21 mouse cellular contexts compared by ENCODE assay signal in genomic region chr4:63377483-63377882, GRCm38 (mm10). TPM values are rescaled to one million over a fixed set of nuclear protein-coding genes. Genes with fewer than 3 reads are reported as not detected.
DNase-seq lines count a peak whose midpoint lies in the region; ATAC-seq and TF ChIP-seq lines count a peak whose summit lies in the region.
"Had no signal": no experiment of that assay in that cellular context is flagged by ENCODE, and none has a peak within 500 bp of the region (broad histone marks: within the 10 kb centered on the region; RNA-seq: fewer than 3 reads in every experiment).

No protein-coding gene starts in this region.

- no peaks in the 10 kb centered on the region for H3K27me3 ChIP-seq in thymus, adult 2 months (ENCODE audit: control insufficient read depth, insufficient read depth, low read length)
- H3K27me3 ChIP-seq: embryonic facial prominence, embryonic 13.5 days; neural tube, embryonic 15.5 days had no signal

- no peak overlapping the region for H3K4me3 ChIP-seq in layer of hippocampus, adult 2 months
- no peak overlapping the region for H3K4me3 ChIP-seq in thymus, adult 2 months (ENCODE audit: control insufficient read depth, insufficient read depth, low read length)
- H3K4me3 ChIP-seq: embryonic facial prominence, embryonic 13.5 days; neural tube, embryonic 15.5 days had no signal

- no peaks in the 10 kb centered on the region; the same call in 1 of the 2 replicates for H3K4me1 ChIP-seq in thymus, adult 2 months (replicated peaks; ENCODE audit: control insufficient read depth, insufficient read depth, low read length)
- H3K4me1 ChIP-seq: embryonic facial prominence, embryonic 13.5 days; neural tube, embryonic 15.5 days had no signal

- TF ChIP-seq POLR2A in thymus, adult 2 months (IDR thresholded peaks at IDR 0.05; ENCODE audit: control insufficient read depth, extremely low read depth, insufficient read depth, low read length, poor library complexity) = no peak

- DNase-seq in frontal cortex, postnatal 14 days (ENCODE audit: low spot score in 2 of 2) = no peak
- no peak for DNase-seq in layer of hippocampus, adult 2 months (ENCODE audit: low spot score in 2 of 2)
- no peak for DNase-seq in layer of hippocampus, adult 9-10 months (ENCODE audit: low spot score)
- peak; percentile 46 for DNase-seq in thymus, adult 2 months
- DNase-seq in thymus, postnatal 0 days (ENCODE audit: low spot score) = no peak
- peak; percentile 45 for DNase-seq in thymus, postnatal 4 days
- DNase-seq in adrenal gland, postnatal 10 days = no peak
- DNase-seq: adrenal gland, adult 8-10 months; cerebellum, postnatal 25 days; heart, postnatal 4 days; kidney, adult 11 months; lung, adult 18-20 months; retina, postnatal 1 day had no signal

- peak; percentile 52 for TF ChIP-seq CTCF in layer of hippocampus, adult 2 months (conservative IDR thresholded peaks at IDR 0.05)
- TF ChIP-seq CTCF in thymus, adult 2 months (IDR thresholded peaks at IDR 0.05; ENCODE audit: borderline replicate concordance, control insufficient read depth, extremely low read depth, insufficient read depth, low read length, poor library complexity) = peak; percentile 32; the same call in 1 of the 2 replicates

- peak; percentile 41; the same call in 1 of the 2 replicates for ATAC-seq in frontal cortex, adult (ENCODE audit: low TSS enrichment)

- WGBS in thymus, adult 2 months = 87% methylated on average over 7 of the region's 7 CpGs

- no peak overlapping the region for H3K27ac ChIP-seq in layer of hippocampus, adult 2 months
- H3K27ac ChIP-seq in thymus, adult 2 months (ENCODE audit: control insufficient read depth, insufficient read depth, low read length) = no peak overlapping the region
- H3K27ac ChIP-seq: embryonic facial prominence, embryonic 13.5 days; neural tube, embryonic 15.5 days had no signal

- peaks cover 90% of the 10 kb centered on the region for H3K36me3 ChIP-seq in thymus, adult 2 months (ENCODE audit: control insufficient read depth, insufficient read depth, low read length)

RNA-seq across cellular contexts. Expression of gene Orm2, which starts 15.2 kb away (rescaled TPM):
- total RNA-seq in layer of hippocampus, adult 2 months (2021) = not detected
- 0.31 and 0.38 TPM in 2 replicates for polyA plus RNA-seq in thymus, adult 2 months (2012; rRNA removed)
- polyA plus RNA-seq in thymus, postnatal 0 days (2015; fragmentation: Nextera tagmentation; extraction: Ambion mirVana) = 0.17 and 0.33 TPM in 2 replicates
- total RNA-seq in adrenal gland, postnatal 10 days (2021) = under 1 TPM in 1 of 2 experiments, not detected in 1; 0.84 TPM
- total RNA-seq: heart, postnatal 4 days; layer of hippocampus, adult 8-10 months; left cerebral cortex, postnatal 25 days; megakaryocyte-erythroid progenitor cell, adult 5-6 weeks had no signal
- polyA plus RNA-seq: embryonic facial prominence, embryonic 13.5 days; forebrain, embryonic 11.5 days; neural tube, embryonic 15.5 days had no signal

RNA-seq across cellular contexts. Expression of gene Orm3, which starts 21.5 kb away (rescaled TPM):
- total RNA-seq in layer of hippocampus, adult 2 months (2021) = not detected
- polyA plus RNA-seq in thymus, adult 2 months (2012; rRNA removed) = 0.18 and 0.28 TPM in 2 replicates
- not detected in 2 replicates for polyA plus RNA-seq in thymus, postnatal 0 days (2015; fragmentation: Nextera tagmentation; extraction: Ambion mirVana)
- 1 to 10 TPM; 1.5 to 2.2 TPM for total RNA-seq in adrenal gland, postnatal 10 days (2021)
- total RNA-seq: gastrocnemius, adult 18-20 months; heart, postnatal 4 days; layer of hippocampus, adult 8-10 months; left cerebral cortex, postnatal 25 days; megakaryocyte-erythroid progenitor cell, adult 5-6 weeks had no signal
- polyA plus RNA-seq: embryonic facial prominence, embryonic 13.5 days; forebrain, embryonic 11.5 days; neural tube, embryonic 15.5 days had no signal

RNA-seq across cellular contexts. Expression of gene Akna, which starts 25.7 kb away (rescaled TPM):
- total RNA-seq in layer of hippocampus, adult 2 months (2021) = 1 to 10 TPM; 3.5 to 3.8 TPM
- polyA plus RNA-seq in thymus, adult 2 months (2012; rRNA removed) = 76.6 and 92.4 TPM in 2 replicates
- polyA plus RNA-seq in thymus, postnatal 0 days (2015; fragmentation: Nextera tagmentation; extraction: Ambion mirVana) = 20.6 and 25.9 TPM in 2 replicates
- total RNA-seq in adrenal gland, postnatal 10 days (2021) = 1 to 10 TPM; 7.4 to 7.7 TPM

RNA-seq across cellular contexts. Expression of gene Orm1, which starts 33.1 kb away (rescaled TPM):
- not detected for total RNA-seq in layer of hippocampus, adult 2 months (2021)
- polyA plus RNA-seq in thymus, adult 2 months (2012; rRNA removed) = 3.5 and 5.3 TPM in 2 replicates
- polyA plus RNA-seq in thymus, postnatal 0 days (2015; fragmentation: Nextera tagmentation; extraction: Ambion mirVana) = 1.9 and 2.7 TPM in 2 replicates
- 10 to 100 TPM in 1 of 2 experiments, 1 to 10 TPM in 1; 3.2 to 11.8 TPM for total RNA-seq in adrenal gland, postnatal 10 days (2021)
- total RNA-seq: heart, postnatal 4 days; layer of hippocampus, adult 8-10 months; left cerebral cortex, postnatal 25 days had no signal
- polyA plus RNA-seq: embryonic facial prominence, embryonic 13.5 days; forebrain, embryonic 11.5 days; neural tube, embryonic 15.5 days had no signal

Comparison
In these comparisons a context has a peak if more than half of its experiments do, and no peak if none do; other contexts are left out.
1. DNase-seq: peak in thymus, adult 2 months (single experiment) and thymus, postnatal 4 days (single experiment); none in frontal cortex, postnatal 14 days (0 of 2), layer of hippocampus, adult 2 months (0 of 2), layer of hippocampus, adult 9-10 months (single experiment), thymus, postnatal 0 days (single experiment) and adrenal gland, postnatal 10 days (single experiment).